Mouse (Mus musculus): ENCODE data around the gene Plxdc2.
"Not testable (repeated sequence)": the region's sequence is repeated elsewhere in the genome, so short reads cannot be mapped to it uniquely, and the experiment has no call there.

Gene Plxdc2

GRCm38 (mm10) chr2:16743568-16743967 is 387.5 kb downstream of the Plxdc2 start:
- no peak for DNase-seq (ENCODE audit: low spot score in 2 of 2)

- DNase-seq (ENCODE audit: low spot score in 2 of 2), result no peak
Measured at GRCm38 (mm10) chr2:16749302-16749909, 393.3 kb downstream of the Plxdc2 start.

GRCm38 (mm10) chr2:16757158-16757557 is 401.1 kb downstream of the Plxdc2 start:
- no peak for DNase-seq (ENCODE audit: low spot score in 2 of 2)

- DNase-seq (ENCODE audit: low spot score in 2 of 2), result no peak
Measured at GRCm38 (mm10) chr2:16759766-16760165, 403.7 kb downstream of the Plxdc2 start.

- DNase-seq (ENCODE audit: low spot score in 2 of 2), result not testable (repeated sequence)
Measured at GRCm38 (mm10) chr2:16769149-16769548, 413.0 kb downstream of the Plxdc2 start.

GRCm38 (mm10) chr2:16773398-16774113 is 417.5 kb downstream of the Plxdc2 start:
- DNase-seq (ENCODE audit: low spot score in 2 of 2), result no peak

GRCm38 (mm10) chr2:16774114-16774433 is 418.0 kb downstream of the Plxdc2 start:
- no peak for DNase-seq (ENCODE audit: low spot score in 2 of 2)

- peak in 1 of 2 experiments; percentile 22 for DNase-seq (ENCODE audit: low spot score in 2 of 2)
Measured at GRCm38 (mm10) chr2:16795283-16795682, 439.2 kb downstream of the Plxdc2 start.

Data from left cerebral cortex, adult 9 months (tissue).